Mouse (Mus musculus) ES-Bruce4 (cell line): ENCODE measurements around the gene Vipr1. TPM values are rescaled to one million over a fixed set of nuclear protein-coding genes. Genes with fewer than 3 reads are reported as not detected.

ENCODE experiments used
- H3K27ac ChIP-seq: 2 replicates; pipeline ENCODE4 v1.5.1; 2012; ENCODE audit warnings: low read length, inconsistent platforms; ENCODE audit not compliant: insufficient read depth
- H3K27me3 ChIP-seq: 2 replicates; pipeline ENCODE4 v1.6.1; 2012; ENCODE audit warnings: mild to moderate bottlenecking, low read length, inconsistent platforms; ENCODE audit not compliant: control insufficient read depth, poor library complexity, insufficient read depth, severe bottlenecking
- H3K36me3 ChIP-seq: 2 replicates; pipeline ENCODE4 v1.6.1; 2012; ENCODE audit warnings: inconsistent platforms, mild to moderate bottlenecking, low read length, moderate library complexity; ENCODE audit not compliant: control insufficient read depth, poor library complexity, insufficient read depth, severe bottlenecking
- H3K4me1 ChIP-seq: one replicate; pipeline ENCODE4 v1.8.1; 2011; ENCODE audit warnings: low read length; ENCODE audit not compliant: control insufficient read depth, insufficient read depth
- H3K4me3 ChIP-seq: 2 replicates; pipeline ENCODE4 v1.5.1; 2011; ENCODE audit warnings: low read depth, mild to moderate bottlenecking, low read length
- H3K9ac ChIP-seq: 2 replicates; pipeline ENCODE4 v1.6.1; 2012; ENCODE audit warnings: low read depth, mild to moderate bottlenecking, inconsistent platforms; ENCODE audit not compliant: poor library complexity, severe bottlenecking
- H3K9me3 ChIP-seq: replicated peaks from 2 replicates; pipeline ENCODE4 v1.6.1; 2012; ENCODE audit warnings: mild to moderate bottlenecking, low read length, inconsistent platforms; ENCODE audit not compliant: control insufficient read depth, poor library complexity, insufficient read depth, severe bottlenecking
- CTCF ChIP-seq: IDR thresholded peaks from one replicate; pipeline ENCODE4 v1.8.1; 2011; ENCODE audit warnings: low read depth, low read length
- EP300 ChIP-seq: IDR thresholded peaks from 2 replicates; pipeline ENCODE4 v1.6.1; 2011; ENCODE audit warnings: low read depth, low read length; ENCODE audit not compliant: insufficient read depth
- POLR2A ChIP-seq: IDR thresholded peaks from one replicate; pipeline ENCODE4 v1.8.1; 2011; ENCODE audit warnings: low read length; ENCODE audit not compliant: insufficient read depth
- polyA plus RNA-seq: library from polyadenylated mRNA; stranded (reverse); fragments of >200 nt; gene quantifications from 2 replicates; pipeline ENCODE4 v1.2.4, GENCODE M21; 2011; ENCODE audit warnings: low read depth; ENCODE audit not compliant: missing spikeins, insufficient read depth, insufficient read length

Gene Vipr1
- polyA plus RNA-seq, 1 experiment, result 0.28 TPM

DNA sequence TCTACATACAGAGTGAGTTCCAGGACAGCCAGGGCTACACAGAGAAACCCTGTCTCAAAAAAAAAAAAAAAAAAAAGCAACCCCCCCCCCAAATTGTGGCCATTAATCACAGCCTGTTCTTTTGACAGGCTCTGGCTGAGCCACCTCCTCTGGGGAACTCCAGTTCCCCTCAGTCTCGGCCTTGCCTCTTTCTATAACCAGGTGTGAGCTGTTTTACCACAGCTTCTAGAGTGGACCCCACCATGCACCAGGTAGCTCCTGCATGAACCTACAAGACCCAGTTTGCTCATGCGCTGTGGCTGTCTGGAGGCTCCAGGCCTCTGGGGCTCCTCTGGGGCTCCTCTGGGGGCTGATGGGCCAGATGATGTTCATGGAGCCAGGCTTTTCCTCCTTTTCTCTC, 33.0 kb downstream of the Vipr1 start:
- no peak overlapping the region for H3K4me3 ChIP-seq
- no peak overlapping the region for H3K9ac ChIP-seq
- H3K27ac ChIP-seq, result no peak overlapping the region
- H3K9me3 ChIP-seq, result no peaks in the 10 kb centered on the region
- no peaks in the 10 kb centered on the region for H3K36me3 ChIP-seq
- H3K4me1 ChIP-seq, result no peaks in the 10 kb centered on the region
- H3K27me3 ChIP-seq, result no peaks in the 10 kb centered on the region
- TF ChIP-seq POLR2A, result no peak
- no peak for TF ChIP-seq CTCF
- TF ChIP-seq EP300, result no peak

- Histone ChIP-seq H3K9me3 (no peaks in the 10 kb centered on the region), H3K4me1 (no peaks in the 10 kb centered on the region), H3K4me3 (no peak overlapping the region), H3K9ac (no peak overlapping the region), H3K36me3 (no peaks in the 10 kb centered on the region), H3K27ac (no peak overlapping the region), H3K27me3 (no peaks in the 10 kb centered on the region)
- TF ChIP-seq CTCF, result no peak
- TF ChIP-seq EP300, result no peak
- no peak for TF ChIP-seq POLR2A
Observed at GRCm38 (mm10) chr9:121677069-121677468, 34.6 kb downstream of the Vipr1 start.

GRCm38 (mm10) chr9:121677476-121677875, 35.0 kb downstream of the Vipr1 start:
- Histone ChIP-seq H3K4me1 (no peaks in the 10 kb centered on the region), H3K27me3 (no peaks in the 10 kb centered on the region), H3K4me3 (no peak overlapping the region), H3K9ac (no peak overlapping the region), H3K36me3 (no peaks in the 10 kb centered on the region), H3K9me3 (no peaks in the 10 kb centered on the region), H3K27ac (no peak overlapping the region)
- TF ChIP-seq CTCF (no peak), POLR2A (no peak), EP300 (no peak)

DNA sequence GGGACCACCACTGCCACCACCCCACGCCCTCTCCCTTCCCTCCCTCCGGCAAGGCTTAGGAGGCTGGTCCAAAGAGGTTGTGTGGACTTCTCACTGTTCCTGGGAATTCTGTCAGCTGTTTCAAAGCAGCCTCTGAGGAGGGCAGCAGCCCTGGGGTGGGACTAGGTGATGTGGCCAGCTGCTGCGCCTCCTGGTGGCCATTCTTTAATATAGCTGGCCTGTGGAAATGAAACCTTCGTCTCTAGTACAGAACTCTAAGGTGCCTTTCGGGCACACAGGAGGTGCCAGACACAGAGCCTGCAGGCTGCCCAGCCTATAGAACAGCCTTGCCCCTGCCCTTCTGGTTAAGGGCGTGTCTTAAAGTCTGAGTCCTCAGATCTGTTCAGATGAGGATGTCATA, 37.0 kb downstream of the Vipr1 start:
- Histone ChIP-seq H3K9ac (no peak overlapping the region), H3K27me3 (no peaks in the 10 kb centered on the region), H3K27ac (no peak overlapping the region), H3K4me3 (no peak overlapping the region), H3K36me3 (no peaks in the 10 kb centered on the region), H3K9me3 (no peaks in the 10 kb centered on the region), H3K4me1 (no peaks in the 10 kb centered on the region)
- peak; percentile 76 for TF ChIP-seq CTCF
- TF ChIP-seq EP300, result no peak

DNA sequence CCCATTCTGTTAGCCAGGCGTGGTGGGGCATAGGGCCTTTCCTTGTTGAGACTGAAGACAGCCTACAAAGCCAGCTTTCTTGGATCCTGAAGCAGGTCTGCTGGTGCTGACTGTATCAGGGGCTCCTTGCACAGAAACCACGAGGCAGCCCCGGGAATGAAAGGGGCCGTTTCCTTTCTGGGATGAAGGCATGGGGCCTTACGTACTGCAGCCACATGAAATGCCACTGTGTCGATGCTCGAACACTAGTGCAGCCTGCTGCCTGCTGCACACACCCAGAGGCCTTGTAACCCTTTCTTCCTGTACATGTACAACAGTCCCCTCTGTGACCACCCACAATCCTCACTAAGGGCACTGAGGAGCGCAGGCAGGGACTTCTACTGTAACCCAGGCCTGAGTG, 38.7 kb downstream of the Vipr1 start:
- TF ChIP-seq POLR2A, result no peak
- no peak for TF ChIP-seq CTCF
- no peak for TF ChIP-seq EP300
- Histone ChIP-seq H3K27ac (no peak overlapping the region), H3K4me3 (no peak overlapping the region), H3K27me3 (no peaks in the 10 kb centered on the region), H3K9ac (no peak overlapping the region), H3K36me3 (no peaks in the 10 kb centered on the region), H3K4me1 (no peaks in the 10 kb centered on the region), H3K9me3 (no peaks in the 10 kb centered on the region)

GRCm38 (mm10) chr9:121682037-121682680, 39.6 kb downstream of the Vipr1 start:
- Histone ChIP-seq H3K4me3 (no peak overlapping the region), H3K9me3 (no peaks in the 10 kb centered on the region), H3K36me3 (no peaks in the 10 kb centered on the region), H3K27me3 (no peaks in the 10 kb centered on the region), H3K4me1 (no peaks in the 10 kb centered on the region), H3K9ac (no peak overlapping the region), H3K27ac (no peak overlapping the region)
- TF ChIP-seq POLR2A (no peak), EP300 (no peak), CTCF (no peak)
